Mouse (Mus musculus) forebrain, embryonic 11.5 days (tissue): ENCODE measurements around the gene Aarsd1. TPM values are rescaled to one million over a fixed set of nuclear protein-coding genes. Genes with fewer than 3 reads are reported as not detected.
"Not testable (repeated sequence)": the region's sequence is repeated elsewhere in the genome, so short reads cannot be mapped to it uniquely, and the experiment has no call there.

Experiments
- ATAC-seq: fragments of 200-750 bp; cut with Nextera tagmentation; replicated peaks from 2 replicates; pipeline ENCODE4 v1.8.0; 2017; ENCODE audit warnings: moderate TSS enrichment; ENCODE audit not compliant: low FRiP score
- DNase-seq: peaks from one replicate; pipeline ENCODE4 v3.0.0-alpha.2; 2017; ENCODE audit warnings: low spot score
- H3K27ac ChIP-seq: fragments of 300-500 bp; sonication (generic); 2 replicates; pipeline ENCODE4 v1.5.1; 2014; ENCODE audit warnings: low read depth, low read length
- H3K27me3 ChIP-seq: fragments of 300-500 bp; sonication (generic); 2 replicates; pipeline ENCODE4 v1.6.1; 2014; ENCODE audit warnings: mild to moderate bottlenecking, low read length, mixed read lengths; ENCODE audit not compliant: control insufficient read depth, insufficient read depth
- H3K36me3 ChIP-seq: fragments of 300-500 bp; sonication (generic); 2 replicates; pipeline ENCODE4 v1.6.1; 2014; ENCODE audit warnings: mild to moderate bottlenecking, low read length, moderate library complexity, mixed read lengths; ENCODE audit not compliant: control insufficient read depth, insufficient read depth
- H3K4me1 ChIP-seq: fragments of 300-500 bp; sonication (generic); replicated peaks from 2 replicates; pipeline ENCODE4 v1.6.1; 2014; ENCODE audit warnings: low read length, mixed read lengths; ENCODE audit not compliant: control insufficient read depth, insufficient read depth
- H3K4me2 ChIP-seq: fragments of 300-500 bp; sonication (generic); 2 replicates; pipeline ENCODE4 v1.6.1; 2014; ENCODE audit warnings: low read depth, mild to moderate bottlenecking, low read length, moderate library complexity, mixed read lengths; ENCODE audit not compliant: severe bottlenecking
- H3K4me3 ChIP-seq: fragments of 300-500 bp; sonication (generic); 2 replicates; pipeline ENCODE4 v1.5.1; 2014; ENCODE audit warnings: low read depth, low read length
- H3K9ac ChIP-seq: fragments of 300-500 bp; sonication (generic); 2 replicates; pipeline ENCODE4 v1.6.1; 2014; ENCODE audit warnings: low read length
- H3K9me3 ChIP-seq: fragments of 300-500 bp; sonication (generic); 2 replicates; pipeline ENCODE4 v1.6.1; 2016; ENCODE audit warnings: low read length, mixed read lengths; ENCODE audit not compliant: control insufficient read depth
- whole genome bisulfite sequencing: fragments of 180-500 bp; shearing (Covaris S2); extraction: QIAGEN DNeasy Blood & Tissue Kit; methylation state at CpG from one replicate; pipeline ENCODE4 v1.1.7; 2014; 5-methylcytosine and 5-hydroxymethylcytosine counted together
- polyA plus RNA-seq: library from polyadenylated mRNA; unstranded; fragments of >200 nt; fragmentation: Nextera tagmentation; extraction: Ambion mirVana; gene quantifications from 2 replicates; pipeline ENCODE4 v1.2.1, GENCODE M21; 2014

Gene Aarsd1
- polyA plus RNA-seq, 1 experiment from 2014 or later = 101 TPM

- WGBS = 82% methylated on average over 6 of the region's 6 CpGs
- H3K4me1 ChIP-seq = no peaks in the 10 kb centered on the region
- no peak for ATAC-seq
- H3K9ac ChIP-seq = no peak overlapping the region
- H3K27ac ChIP-seq = no peak overlapping the region
- H3K4me3 ChIP-seq = no peak overlapping the region
- no peak overlapping the region for H3K4me2 ChIP-seq
- H3K36me3 ChIP-seq = no peaks in the 10 kb centered on the region
- DNase-seq = no peak
- no peaks in the 10 kb centered on the region for H3K27me3 ChIP-seq
- no peaks in the 10 kb centered on the region for H3K9me3 ChIP-seq
Measured at GRCm38 (mm10) chr11:101378926-101379325, 38.5 kb downstream of the Aarsd1 start.

DNA sequence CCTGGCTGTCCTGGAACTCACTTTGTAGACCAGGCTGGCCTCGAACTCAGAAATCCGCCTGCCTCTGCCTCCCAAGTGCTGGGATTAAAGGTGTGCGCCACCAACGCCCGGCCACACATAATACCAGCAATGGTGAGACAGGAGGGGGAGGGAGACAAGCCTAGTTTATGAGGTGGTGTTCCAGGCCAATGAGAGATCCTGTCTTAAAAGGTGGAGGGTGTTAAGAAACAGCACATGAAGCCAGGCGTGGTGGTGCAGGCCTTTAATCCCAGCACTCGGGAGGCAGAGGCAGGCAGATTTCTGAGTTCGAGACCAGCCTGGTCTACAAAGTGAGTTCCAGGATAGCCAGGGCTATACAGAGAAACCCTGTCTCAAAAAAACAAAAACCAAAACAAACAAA is 39.2 kb downstream of the Aarsd1 start:
- not testable (repeated sequence) for ATAC-seq, H3K4me1 ChIP-seq, H3K4me2 ChIP-seq, DNase-seq, H3K27ac ChIP-seq, H3K9ac ChIP-seq, H3K27me3 ChIP-seq, H3K36me3 ChIP-seq, H3K9me3 ChIP-seq, H3K4me3 ChIP-seq
- 94% methylated on average over 8 of the region's 8 CpGs for WGBS

DNA sequence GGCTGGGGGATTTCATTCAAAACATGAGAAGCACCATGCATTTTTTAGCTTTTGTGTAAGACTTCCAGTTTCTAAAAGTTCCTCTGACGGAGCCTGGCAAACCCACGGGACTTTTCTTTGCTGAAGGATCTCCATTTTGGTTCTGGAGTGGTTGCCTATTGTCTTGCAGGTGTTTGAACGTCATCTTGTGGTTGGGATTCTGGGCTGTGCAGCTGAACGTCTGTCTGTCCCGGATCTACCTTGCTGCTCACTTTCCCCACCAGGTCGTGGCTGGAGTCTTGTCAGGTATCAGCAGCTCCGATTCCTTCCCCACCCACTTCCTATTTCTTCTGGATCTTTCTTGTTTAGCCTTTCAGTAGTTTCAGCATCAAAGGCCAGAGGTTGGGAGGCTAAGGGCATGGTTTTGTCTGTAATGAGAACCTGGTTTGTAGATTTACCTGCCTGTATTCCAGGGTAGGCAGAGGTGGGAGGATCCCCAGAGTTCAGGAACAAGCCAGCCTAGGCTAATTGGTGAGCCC is 42.9 kb downstream of the Aarsd1 start:
- DNase-seq = no peak
- no peaks in the 10 kb centered on the region for H3K27me3 ChIP-seq

GRCm38 (mm10) chr11:101370141-101370540 is 47.3 kb downstream of the Aarsd1 start:
- H3K9ac ChIP-seq = no peak overlapping the region
- 82% methylated on average over 5 of the region's 5 CpGs for WGBS
- H3K9me3 ChIP-seq = no peaks in the 10 kb centered on the region
- no peak overlapping the region for H3K4me3 ChIP-seq
- H3K36me3 ChIP-seq = no peaks in the 10 kb centered on the region
- DNase-seq (no peak), ATAC-seq (no peak)
- no peaks in the 10 kb centered on the region for H3K4me1 ChIP-seq
- H3K4me2 ChIP-seq = no peak overlapping the region
- H3K27ac ChIP-seq = no peak overlapping the region
- H3K27me3 ChIP-seq = no peaks in the 10 kb centered on the region

More for the DNA sequence above, 42.9 kb downstream of the Aarsd1 start:
- no peaks in the 10 kb centered on the region for H3K36me3 ChIP-seq
- H3K9ac ChIP-seq = no peak overlapping the region
- H3K4me2 ChIP-seq = no peak overlapping the region
- no peaks in the 10 kb centered on the region for H3K9me3 ChIP-seq
- ATAC-seq = no peak
- H3K27ac ChIP-seq = no peak overlapping the region
- H3K4me3 ChIP-seq = no peak overlapping the region
- 67% methylated on average over 7 of the region's 7 CpGs for WGBS
- no peaks in the 10 kb centered on the region for H3K4me1 ChIP-seq

GRCm38 (mm10) chr11:101367326-101367935 is 50.0 kb downstream of the Aarsd1 start, which contains the start of gene G6pc:
Gene G6pc (plus strand): TSS chr11:101367561.
- H3K4me2 ChIP-seq = no peak within 1 kb of the TSS
- H3K9me3 ChIP-seq = no peaks in the 10 kb centered on the region
- no peak for DNase-seq
- no peaks in the 10 kb centered on the region for H3K36me3 ChIP-seq
- H3K4me1 ChIP-seq = no peaks in the 10 kb centered on the region
- no peak within 1 kb of the TSS for H3K9ac ChIP-seq
- ATAC-seq = no peak
- WGBS = 88% methylated on average over 8 of the region's 8 CpGs
- H3K27me3 ChIP-seq = no peaks in the 10 kb centered on the region
- no peak within 1 kb of the TSS for H3K27ac ChIP-seq
- no peak within 1 kb of the TSS for H3K4me3 ChIP-seq

- H3K27ac ChIP-seq = no peak overlapping the region
- no peak overlapping the region for H3K9ac ChIP-seq
- WGBS = 80% methylated on average over 5 of the region's 5 CpGs
- H3K4me1 ChIP-seq = no peaks in the 10 kb centered on the region
- DNase-seq (no peak), ATAC-seq (no peak)
- no peak overlapping the region for H3K4me3 ChIP-seq
- no peak overlapping the region for H3K4me2 ChIP-seq
- no peaks in the 10 kb centered on the region for H3K27me3 ChIP-seq
- H3K36me3 ChIP-seq = no peaks in the 10 kb centered on the region
- no peaks in the 10 kb centered on the region for H3K9me3 ChIP-seq
Measured at GRCm38 (mm10) chr11:101364531-101364931, 52.9 kb downstream of the Aarsd1 start.

GRCm38 (mm10) chr11:101360651-101361113 is 56.7 kb downstream of the Aarsd1 start:
- Histone ChIP-seq H3K9me3 (no peaks in the 10 kb centered on the region), H3K4me1 (no peaks in the 10 kb centered on the region), H3K4me2 (no peak overlapping the region), H3K4me3 (no peak overlapping the region), H3K36me3 (no peaks in the 10 kb centered on the region), H3K27ac (no peak overlapping the region), H3K9ac (no peak overlapping the region), H3K27me3 (no peaks in the 10 kb centered on the region)
- DNase-seq = peak; percentile 25
- no peak for ATAC-seq
- WGBS = 64% methylated on average over 3 of the region's 3 CpGs

DNA sequence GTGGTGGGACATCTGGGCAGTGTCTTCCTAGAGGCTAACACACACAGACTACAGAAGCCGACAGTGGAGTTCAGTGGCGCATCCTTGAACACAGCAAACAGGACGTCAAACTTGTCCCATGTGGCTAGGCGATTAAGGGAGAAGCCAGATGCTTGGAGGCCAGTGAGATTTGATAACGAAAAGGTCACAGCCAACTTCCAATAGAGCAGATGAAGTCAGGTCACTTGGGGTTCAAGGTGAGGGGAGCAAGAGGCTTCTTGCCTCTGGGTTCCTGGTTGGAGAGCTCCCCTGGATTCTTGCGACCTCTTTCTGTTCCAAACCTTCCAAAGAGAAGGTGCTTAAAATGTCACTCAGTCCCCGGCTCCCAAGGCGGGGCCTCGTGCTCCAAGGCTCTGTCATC is 57.6 kb downstream of the Aarsd1 start:
- Histone ChIP-seq H3K27me3 (no peaks in the 10 kb centered on the region), H3K9me3 (no peaks in the 10 kb centered on the region), H3K27ac (no peak overlapping the region), H3K4me3 (no peak overlapping the region), H3K4me1 (no peaks in the 10 kb centered on the region), H3K36me3 (no peaks in the 10 kb centered on the region), H3K4me2 (no peak overlapping the region), H3K9ac (no peak overlapping the region)
- peak; percentile 17 for DNase-seq
- ATAC-seq = no peak
- 78% methylated on average over 9 of the region's 9 CpGs for WGBS
